Mouse (Mus musculus) frontal cortex, postnatal 14 days (tissue): ENCODE measurements around the gene Ptgfrn.

ENCODE experiments used
- DNase-seq, 2 experiments: peaks; one replicate each; pipeline ENCODE4 v3.0.0; 2022; ENCODE audit warnings: low spot score in 2 of 2

Ptgfrn gene

GRCm38 (mm10) chr3:101005392-101005791 is 104.7 kb downstream of the Ptgfrn start:
- no peak for DNase-seq

GRCm38 (mm10) chr3:101003575-101004356 is 106.3 kb downstream of the Ptgfrn start:
- DNase-seq, result no peak

DNA sequence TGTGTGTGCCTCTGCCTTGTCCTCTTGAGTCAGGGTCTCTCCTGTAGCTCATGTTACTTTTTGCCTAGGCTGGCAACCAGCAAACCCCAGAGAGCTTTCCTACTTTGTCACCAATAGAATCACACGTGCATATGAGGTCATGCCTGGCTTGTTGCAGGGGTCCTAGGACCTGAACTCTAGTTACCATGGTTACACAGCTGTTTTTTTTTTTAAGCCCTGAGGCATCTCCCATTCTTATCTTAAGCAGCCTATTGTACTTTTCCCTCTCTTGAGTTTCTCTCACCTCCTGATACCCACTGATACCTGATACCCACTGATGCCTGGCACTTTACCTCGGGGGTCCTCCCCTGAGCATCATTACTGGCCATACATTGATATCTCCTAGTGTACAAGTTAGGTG is 110.3 kb downstream of the Ptgfrn start:
- DNase-seq, result no peak

- DNase-seq, result peak in 1 of 2 experiments; percentile 48
These were observed 111.2 kb downstream of the Ptgfrn start for GRCm38 (mm10) chr3:100998904-100999340.

GRCm38 (mm10) chr3:100997785-100998570 is 112.1 kb downstream of the Ptgfrn start:
- DNase-seq, result peak in 1 of 2 experiments; percentile 25

DNA sequence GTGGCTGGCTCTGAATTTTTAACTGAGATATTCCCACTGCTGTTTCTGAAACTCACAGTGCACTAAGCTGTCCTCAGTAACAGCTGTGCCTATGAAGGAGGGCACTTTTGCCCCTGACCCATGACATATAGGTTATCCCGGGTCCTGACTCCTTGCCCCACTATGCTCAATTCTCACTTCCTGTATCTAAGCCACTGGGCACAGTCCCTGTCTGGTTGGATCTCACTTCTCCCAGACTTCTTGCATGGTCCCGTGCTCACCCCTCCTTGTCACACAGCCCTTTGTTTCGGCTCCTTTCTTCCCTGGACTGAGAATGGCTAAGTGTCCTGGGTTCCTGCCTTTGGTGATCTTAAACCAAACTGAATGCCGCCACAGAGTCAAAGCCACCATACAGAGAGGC is 115.8 kb downstream of the Ptgfrn start:
- DNase-seq, result no peak

DNA sequence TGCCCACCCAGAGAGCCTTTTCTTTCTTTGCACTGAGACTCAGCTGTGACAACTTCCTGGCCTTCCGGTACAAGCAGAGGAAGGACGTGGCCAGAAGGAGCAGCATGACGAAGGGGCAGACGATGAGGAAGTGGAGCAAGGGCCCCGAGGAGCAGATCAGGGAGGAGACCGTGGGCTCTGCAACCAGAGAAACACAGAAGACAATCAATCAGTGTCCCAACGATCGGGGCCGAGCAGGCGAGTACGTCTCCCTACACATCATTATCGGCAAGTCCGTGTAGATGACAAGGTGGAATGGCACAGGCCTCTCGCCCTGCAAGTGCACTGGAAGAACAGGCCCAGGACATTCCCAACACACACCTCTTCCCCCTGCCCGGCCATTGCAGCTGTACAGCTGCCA is 116.4 kb downstream of the Ptgfrn start:
- DNase-seq, result no peak

DNA sequence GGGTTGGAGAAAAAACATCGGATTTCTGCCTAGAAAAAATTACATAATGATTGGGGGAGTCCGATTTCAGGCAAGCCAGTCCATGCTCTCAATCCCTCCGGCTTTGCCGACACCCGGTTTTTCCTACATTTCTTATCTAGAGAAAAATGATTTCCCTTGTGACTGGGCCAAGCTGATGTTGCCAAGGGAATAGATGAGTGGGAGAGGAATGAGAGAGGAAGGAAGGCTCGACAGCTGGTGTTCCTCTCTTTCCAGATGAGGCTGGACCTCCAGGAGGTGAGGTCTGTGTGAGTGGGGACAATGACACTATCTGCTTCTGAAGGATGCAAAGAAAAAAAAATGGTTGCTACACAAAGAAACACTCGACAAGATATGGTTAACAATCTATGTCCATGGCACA is 116.9 kb downstream of the Ptgfrn start:
- DNase-seq, result no peak
